Mouse (Mus musculus) kidney, postnatal 0 days (tissue): ENCODE measurements around the gene Ranbp6. TPM values are rescaled to one million over a fixed set of nuclear protein-coding genes. Genes with fewer than 3 reads are reported as not detected.

Experiments
- ATAC-seq: fragments of 200-750 bp; cut with Nextera tagmentation; replicated peaks from 2 replicates; pipeline ENCODE4 v1.8.0; 2017; ENCODE audit warnings: low read depth, moderate number of reproducible peaks, moderate TSS enrichment, moderate library complexity; ENCODE audit not compliant: low FRiP score
- DNase-seq: peaks from one replicate; pipeline ENCODE4 v3.0.0-alpha.2; 2016; ENCODE audit warnings: low spot score
- H3K27ac ChIP-seq: fragments of 300-500 bp; sonication (generic); 2 replicates; pipeline ENCODE4 v1.5.1; 2014; ENCODE audit warnings: mild to moderate bottlenecking
- H3K27me3 ChIP-seq: fragments of 300-500 bp; sonication (generic); 2 replicates; pipeline ENCODE4 v1.6.1; 2014; ENCODE audit warnings: low read length, mixed read lengths; ENCODE audit not compliant: insufficient read depth
- H3K36me3 ChIP-seq: fragments of 300-500 bp; sonication (generic); 2 replicates; pipeline ENCODE4 v1.6.1; 2014; ENCODE audit warnings: low read length, mixed read lengths; ENCODE audit not compliant: insufficient read depth
- H3K4me1 ChIP-seq: fragments of 300-500 bp; sonication (generic); replicated peaks from 2 replicates; pipeline ENCODE4 v1.6.1; 2014; ENCODE audit warnings: antibody characterized with exemption, low read length, mixed read lengths; ENCODE audit not compliant: insufficient read depth
- H3K4me2 ChIP-seq: fragments of 300-500 bp; sonication (generic); 2 replicates; pipeline ENCODE4 v1.6.1; 2014; ENCODE audit warnings: mild to moderate bottlenecking, low read length, moderate library complexity, mixed read lengths
- H3K4me3 ChIP-seq: fragments of 300-500 bp; sonication (generic); replicated peaks from 2 replicates; pipeline ENCODE4 v1.5.1; 2014; ENCODE audit warnings: low read depth, low read length
- H3K9ac ChIP-seq: fragments of 300-500 bp; sonication (generic); 2 replicates; pipeline ENCODE4 v1.6.1; 2014; ENCODE audit warnings: low read depth, low read length
- H3K9me3 ChIP-seq: fragments of 300-500 bp; sonication (generic); replicated peaks from 2 replicates; pipeline ENCODE4 v1.6.1; 2016; ENCODE audit warnings: low read length, inconsistent platforms, mixed read lengths
- CTCF ChIP-seq: IDR thresholded peaks from 2 replicates; pipeline ENCODE4 v1.5.1; 2016; ENCODE audit warnings: antibody characterized with exemption, low read depth, mild to moderate bottlenecking, moderate library complexity
- WGBS: fragments of 180-500 bp; shearing (Covaris S2); extraction: QIAGEN DNeasy Blood & Tissue Kit; methylation state at CpG from one replicate; pipeline ENCODE4 v1.1.7; 2014; 5-methylcytosine and 5-hydroxymethylcytosine counted together
- polyA plus RNA-seq: library from polyadenylated mRNA; unstranded; fragments of >200 nt; fragmentation: Nextera tagmentation; extraction: Ambion mirVana; gene quantifications from 2 replicates; pipeline ENCODE4 v1.2.1, GENCODE M21; 2015

Ranbp6 gene
- polyA plus RNA-seq, 1 experiment from 2014 or later: 12.8 TPM

- 62% methylated on average over 3 of the region's 3 CpGs for WGBS
- Histone ChIP-seq H3K4me2 (no peak overlapping the region), H3K9ac (no peak overlapping the region), H3K36me3 (no peaks in the 10 kb centered on the region), H3K9me3 (no peaks in the 10 kb centered on the region), H3K27me3 (no peaks in the 10 kb centered on the region), H3K4me3 (no peak overlapping the region), H3K27ac (no peak overlapping the region), H3K4me1 (no peaks in the 10 kb centered on the region)
- TF ChIP-seq CTCF: no peak
- no peak for ATAC-seq
- DNase-seq: no peak
These were observed 15.4 kb downstream of the Ranbp6 start for GRCm38 (mm10) chr19:29797371-29797770.

GRCm38 (mm10) chr19:29787997-29788396 is 24.8 kb downstream of the Ranbp6 start:
- Histone ChIP-seq H3K36me3 (0 out of 2 replicates have a peak, but pooled peaks cover 6% of the 10 kb centered on the region), H3K27me3 (no peaks in the 10 kb centered on the region), H3K27ac (no peak overlapping the region), H3K4me3 (no peak overlapping the region), H3K9ac (no peak overlapping the region), H3K4me2 (no peak overlapping the region), H3K9me3 (no peaks in the 10 kb centered on the region), H3K4me1 (no peaks in the 10 kb centered on the region)
- TF ChIP-seq CTCF: no peak
- DNase-seq (no peak), ATAC-seq (no peak)

- no peak overlapping the region for H3K4me3 ChIP-seq
- H3K9ac ChIP-seq: no peak overlapping the region
- DNase-seq (no peak), ATAC-seq (no peak)
- 0 out of 2 replicates have a peak, but pooled peaks cover 6% of the 10 kb centered on the region for H3K36me3 ChIP-seq
- no peaks in the 10 kb centered on the region for H3K4me1 ChIP-seq
- TF ChIP-seq CTCF: no peak
- H3K4me2 ChIP-seq: no peak overlapping the region
- no peak overlapping the region for H3K27ac ChIP-seq
- WGBS: 83% methylated on average over 2 of the region's 2 CpGs
- H3K9me3 ChIP-seq: no peaks in the 10 kb centered on the region
- no peaks in the 10 kb centered on the region for H3K27me3 ChIP-seq
These were observed 29.9 kb downstream of the Ranbp6 start for GRCm38 (mm10) chr19:29782914-29783313.

Other genes with a start within 250 kb of the Ranbp6 start
- 22.9 and 25.6 TPM in 2 replicates for gene Ermp1, start 164.6 kb downstream of the Ranbp6 start, polyA plus RNA-seq
- gene Mlana, start 115.2 kb downstream of the Ranbp6 start, polyA plus RNA-seq: not detected in 2 replicates
- 5.0 and 5.9 TPM in 2 replicates for gene 9930021J03Rik, start 7.0 kb downstream of the Ranbp6 start, polyA plus RNA-seq
- 61.8 and 63.7 TPM in 2 replicates for gene Il33, start 112.1 kb upstream of the Ranbp6 start, polyA plus RNA-seq
- not detected in 2 replicates for gene Trpd52l3, start 190.8 kb upstream of the Ranbp6 start, polyA plus RNA-seq
- gene Uhrf2, start 217.5 kb upstream of the Ranbp6 start, polyA plus RNA-seq: 47.6 TPM in 2 replicates